Mouse (Mus musculus) left cerebral cortex, postnatal 4 days (tissue): ENCODE data around the gene Gm28035. TPM values are rescaled to one million over a fixed set of nuclear protein-coding genes. Genes with fewer than 3 reads are reported as not detected.
A peak's percentile ranks its signal among the peaks of the same experiment; 100 is the strongest.

ENCODE experiments used
- DNase-seq: peaks from one replicate; pipeline ENCODE4 v3.0.0-alpha.2; 2022
- intact Hi-C: fragments of 180-260 bp; cut with DNase I; formaldehyde crosslinking; loops from one replicate; pipeline ENCODE4 v1.15.1; 2025
- total RNA-seq, 2 experiments: library from RNA; stranded (reverse); gene quantifications; 2 replicates each; pipeline ENCODE4 v1.2.3; 2021

Gm28035 gene
- total RNA-seq, 2 experiments from 2014 or later = 7.7 to 10.5 TPM

DNA sequence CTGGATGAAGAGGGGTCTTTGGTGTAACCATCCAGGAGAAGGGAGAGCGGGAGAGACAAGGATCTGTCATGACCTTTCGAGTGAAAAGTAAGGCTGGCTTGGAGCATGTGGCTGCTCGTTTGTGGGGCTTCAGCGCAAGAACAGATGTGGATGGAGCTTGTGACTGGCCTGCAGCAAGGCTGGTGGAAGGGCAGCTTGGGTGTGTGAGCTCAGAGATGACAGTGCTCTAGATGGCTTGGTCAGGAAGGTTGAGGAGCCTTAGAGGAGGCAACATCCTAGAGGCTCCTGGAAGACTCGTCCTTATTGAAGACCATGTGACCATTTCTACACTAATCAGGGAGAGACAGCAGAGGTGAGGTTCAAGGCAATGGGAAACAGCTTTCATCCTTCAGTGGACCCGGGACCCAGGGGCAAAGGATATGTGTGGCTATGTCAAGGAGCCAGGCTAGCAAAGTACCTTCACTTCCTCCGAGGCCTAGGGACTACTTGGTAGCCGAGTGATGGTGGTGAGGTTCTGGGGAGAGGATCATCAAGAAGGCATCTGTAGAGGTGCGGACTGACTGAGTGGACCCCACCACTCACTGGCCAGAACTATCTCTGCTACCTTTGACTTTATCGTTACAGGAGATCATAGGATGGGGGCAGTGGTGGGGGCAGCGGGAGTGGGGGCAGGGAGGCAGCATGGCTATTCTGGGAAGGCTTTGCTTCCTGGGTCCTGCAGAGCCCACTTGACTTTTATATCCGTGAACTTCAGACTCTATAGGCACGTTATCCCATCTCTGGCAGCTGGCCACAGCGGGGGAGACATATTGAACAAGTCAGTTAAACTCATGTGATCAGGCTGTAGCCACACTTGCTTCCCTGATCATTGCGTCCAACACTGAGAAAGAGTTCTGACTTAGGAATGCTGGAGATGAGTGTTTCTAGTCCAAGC is 19.0 kb downstream of the Gm28035 start:
- intact Hi-C loops = no loop called here
- peak; percentile 42 for DNase-seq

- no peak for DNase-seq
- intact Hi-C loops = no loop called here
Measured at GRCm38 (mm10) chr2:30261064-30261736, 20.8 kb downstream of the Gm28035 start.

DNA sequence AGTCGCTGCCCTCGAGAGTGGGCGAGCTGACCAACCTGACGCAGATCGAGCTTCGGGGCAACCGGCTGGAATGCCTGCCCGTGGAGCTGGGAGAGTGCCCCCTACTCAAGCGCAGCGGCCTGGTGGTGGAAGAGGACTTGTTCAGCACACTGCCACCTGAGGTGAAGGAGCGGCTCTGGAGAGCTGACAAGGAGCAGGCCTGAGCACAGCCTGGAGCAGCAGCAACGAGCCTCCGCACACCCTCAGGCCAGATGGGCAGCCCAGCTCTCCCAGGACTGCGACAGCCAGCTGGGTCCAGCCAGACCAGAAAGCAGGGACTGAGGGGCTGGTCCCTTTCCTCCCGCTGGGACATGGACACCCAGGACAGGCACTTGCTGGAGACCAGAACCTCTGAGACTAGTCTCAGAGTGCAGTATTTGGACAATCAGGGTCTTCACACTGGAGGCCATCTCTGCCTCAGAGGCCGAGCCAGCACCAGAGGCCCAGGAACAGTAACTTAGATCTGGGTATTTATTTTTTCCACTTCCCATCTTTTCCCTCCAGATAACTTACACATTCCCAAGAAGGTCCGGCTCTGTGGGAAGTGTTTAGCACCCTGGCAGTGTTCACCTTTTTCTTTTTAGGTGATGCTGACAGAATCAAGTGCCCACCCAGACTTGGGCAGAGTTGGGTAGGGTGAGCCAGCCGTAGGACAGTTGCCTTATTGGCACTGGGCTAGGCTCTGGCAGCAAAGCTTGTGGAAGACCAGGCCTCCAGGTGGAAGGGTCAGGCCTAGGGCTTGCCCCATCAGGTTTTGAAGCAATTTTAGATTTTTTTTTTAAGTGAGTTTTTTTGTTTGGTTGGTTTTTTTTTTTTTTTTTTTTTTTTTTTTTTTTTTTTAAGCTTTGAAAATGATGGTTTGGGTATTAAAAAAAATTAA is 21.8 kb downstream of the Gm28035 start:
- DNase-seq = peak; percentile 64
- intact Hi-C loops = no loop called here

DNA sequence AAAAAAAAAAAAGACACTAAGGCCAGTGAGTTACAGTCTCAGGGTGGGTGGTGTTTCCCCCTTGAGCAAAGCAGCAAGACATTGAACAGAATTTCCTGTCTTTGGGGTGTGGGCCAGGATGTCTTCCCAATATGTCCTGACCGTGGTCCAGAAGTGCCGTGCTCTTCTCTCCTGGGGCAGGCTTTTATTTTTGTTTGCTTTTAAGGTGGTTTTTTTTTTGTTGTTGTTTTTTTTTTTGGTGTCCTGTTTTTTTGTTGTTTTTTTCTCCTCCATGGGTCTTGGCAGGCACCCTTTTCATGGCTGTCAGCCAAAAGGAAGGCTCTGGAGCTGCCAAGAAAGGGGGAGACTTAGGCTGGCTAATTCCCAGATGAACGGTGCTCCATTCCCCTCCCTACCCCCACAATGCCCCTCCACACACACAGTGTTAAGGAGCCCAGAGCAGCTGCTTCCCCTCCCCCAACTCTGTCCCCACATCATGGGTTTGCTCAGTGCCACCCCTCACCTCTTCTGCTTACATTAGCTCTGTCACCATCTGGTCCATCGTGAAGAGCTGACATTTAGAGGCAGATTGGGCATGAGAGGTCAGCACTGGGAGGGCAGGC is 22.6 kb downstream of the Gm28035 start:
- DNase-seq = peak; percentile 88
- intact Hi-C loops = no loop called here

DNA sequence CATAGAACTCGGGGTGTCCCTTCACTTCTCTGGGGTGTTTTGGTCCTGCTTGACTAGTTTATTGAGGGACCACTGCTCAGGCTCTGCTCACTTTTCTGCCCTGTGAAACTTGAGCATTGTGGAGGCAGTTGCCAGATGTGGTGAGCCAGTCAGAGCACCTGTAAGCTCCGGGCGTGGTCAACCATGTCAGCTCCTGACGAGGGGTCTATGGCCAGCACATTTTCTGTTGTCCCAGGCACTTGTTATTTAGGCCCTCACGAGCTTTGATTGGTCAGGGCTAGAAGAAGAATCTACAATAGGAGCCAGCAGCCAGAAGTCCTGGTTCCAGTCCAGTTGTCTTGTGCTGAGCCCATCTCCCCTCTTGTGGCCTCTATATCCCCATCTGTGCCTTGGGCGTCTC is 23.4 kb downstream of the Gm28035 start:
- no peak for DNase-seq
- intact Hi-C loops = no loop called here

DNA sequence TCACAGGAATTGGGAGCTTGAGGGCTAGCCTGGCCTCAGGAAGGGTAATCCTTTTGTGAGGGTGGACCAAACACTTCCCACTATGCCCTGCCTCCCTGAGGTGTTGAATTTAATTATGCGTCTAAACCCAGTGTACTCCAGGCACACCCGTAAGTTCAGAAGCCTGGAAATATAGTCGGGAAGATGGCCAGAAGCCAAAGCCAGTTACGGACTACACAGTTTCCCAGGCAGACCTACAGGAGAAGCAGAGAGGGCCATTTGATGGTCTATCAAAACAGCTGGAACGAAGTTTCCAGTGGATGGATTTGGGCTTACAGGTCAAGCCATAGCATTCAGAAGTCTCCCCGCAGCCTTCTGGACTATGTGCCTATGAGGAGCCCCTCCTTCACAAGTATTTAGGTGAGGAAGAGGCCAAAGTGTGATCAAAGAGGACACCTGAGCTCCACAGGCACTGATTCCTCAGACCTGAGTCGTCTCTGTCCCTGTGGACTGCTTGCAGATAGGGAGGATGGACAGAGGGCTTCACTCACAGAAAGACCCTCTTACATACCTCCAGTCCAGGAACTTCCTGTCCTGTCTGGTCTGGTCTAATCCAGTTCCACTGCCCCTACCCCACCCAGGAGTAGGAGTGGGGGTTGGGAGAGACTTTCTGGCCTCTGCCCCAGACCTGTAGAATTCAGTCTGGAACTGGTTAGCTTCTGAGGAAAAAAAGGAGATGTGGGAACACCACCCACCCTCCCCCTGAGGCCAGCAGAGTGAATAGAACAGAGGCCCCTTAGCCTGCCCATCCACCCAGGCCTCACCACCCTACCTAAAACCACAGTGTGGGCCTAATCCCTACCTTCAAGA is 24.5 kb downstream of the Gm28035 start:
- intact Hi-C loops = no loop called here
- no peak for DNase-seq

GRCm38 (mm10) chr2:30265767-30266253 is 25.4 kb downstream of the Gm28035 start, which contains the start of gene Phyhd1:
Phyhd1 (plus strand) TSS chr2:30266203.
- peak; percentile 72 for DNase-seq
- intact Hi-C loops = no loop called here

DNA sequence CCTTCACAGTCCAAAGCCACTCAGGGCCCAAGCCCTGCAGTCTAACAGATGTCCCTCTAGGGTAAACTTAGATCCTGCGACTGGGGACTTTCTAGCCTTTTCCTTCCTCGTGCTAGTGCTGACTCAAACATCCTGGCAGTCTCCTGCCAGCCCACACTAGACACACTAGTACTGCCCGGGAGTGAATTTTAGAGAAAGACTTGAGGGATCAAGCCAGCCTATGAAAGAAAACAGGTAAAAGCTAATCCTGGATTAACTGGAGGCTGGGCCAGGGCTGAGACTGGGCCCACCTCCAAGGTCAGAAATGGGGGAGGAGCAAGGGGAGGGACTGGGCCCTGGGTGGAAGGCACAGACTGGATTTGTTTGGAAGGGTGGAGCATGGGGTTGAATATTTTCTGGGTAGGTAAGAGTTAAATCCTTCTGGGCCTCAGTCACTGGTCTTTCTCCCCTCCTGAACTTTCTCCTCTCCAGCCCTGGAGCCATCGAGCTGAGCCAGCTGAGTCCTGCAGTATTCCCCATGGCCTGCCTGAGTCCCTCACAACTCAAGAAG is 26.1 kb downstream of the Gm28035 start:
- peak; percentile 69 for DNase-seq
- intact Hi-C loops = no loop called here

- intact Hi-C loops = no loop called here
- DNase-seq = no peak
Measured at GRCm38 (mm10) chr2:30267466-30267865, 27.1 kb downstream of the Gm28035 start.

DNA sequence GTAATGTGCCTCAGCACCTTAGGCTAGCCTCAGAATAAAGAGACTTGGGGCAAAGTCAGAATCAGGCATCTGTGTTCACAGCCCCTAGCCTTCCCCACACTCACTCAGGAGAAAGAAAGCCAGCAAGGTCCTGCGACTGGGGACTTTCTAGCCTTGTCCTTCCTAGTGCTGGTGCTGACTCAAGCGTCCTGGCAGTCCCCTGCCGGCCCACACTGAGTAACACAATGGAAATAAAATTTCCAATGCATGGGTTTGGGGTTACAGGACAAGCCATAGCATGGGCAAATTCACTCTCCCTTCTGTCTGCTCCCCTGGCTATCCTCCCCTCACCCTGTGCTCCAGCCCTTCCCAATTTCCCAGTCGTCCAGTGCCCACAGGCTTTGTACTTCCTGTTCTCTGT is 28.0 kb downstream of the Gm28035 start:
- intact Hi-C loops = no loop called here
- DNase-seq = no peak

- intact Hi-C loops = no loop called here
Measured at GRCm38 (mm10) chr2:30269241-30269990, 29.0 kb downstream of the Gm28035 start.

DNA sequence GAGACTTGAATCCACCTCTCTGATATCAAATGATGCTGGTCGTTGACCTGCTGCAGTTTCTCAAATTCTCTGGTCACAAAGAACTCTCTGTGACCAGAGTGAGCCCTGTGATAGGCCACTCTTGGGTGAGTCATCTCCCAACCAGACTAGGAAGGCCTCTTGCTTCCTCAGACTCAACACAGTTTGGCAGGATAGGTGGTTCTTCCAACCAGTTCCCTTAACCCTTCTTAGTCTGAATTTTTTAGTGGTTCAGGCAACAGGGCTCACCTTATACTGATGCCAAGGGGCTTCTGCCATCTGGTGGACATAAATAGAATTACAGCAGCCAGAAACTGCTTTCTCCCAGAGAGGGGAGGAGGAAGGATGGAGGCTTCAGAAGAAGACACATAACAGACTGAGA is 29.8 kb downstream of the Gm28035 start:
- peak; percentile 47 for DNase-seq
- intact Hi-C loops = no loop called here

More at GRCm38 (mm10) chr2:30269241-30269990, 29.0 kb downstream of the Gm28035 start:
- DNase-seq = no peak

DNA sequence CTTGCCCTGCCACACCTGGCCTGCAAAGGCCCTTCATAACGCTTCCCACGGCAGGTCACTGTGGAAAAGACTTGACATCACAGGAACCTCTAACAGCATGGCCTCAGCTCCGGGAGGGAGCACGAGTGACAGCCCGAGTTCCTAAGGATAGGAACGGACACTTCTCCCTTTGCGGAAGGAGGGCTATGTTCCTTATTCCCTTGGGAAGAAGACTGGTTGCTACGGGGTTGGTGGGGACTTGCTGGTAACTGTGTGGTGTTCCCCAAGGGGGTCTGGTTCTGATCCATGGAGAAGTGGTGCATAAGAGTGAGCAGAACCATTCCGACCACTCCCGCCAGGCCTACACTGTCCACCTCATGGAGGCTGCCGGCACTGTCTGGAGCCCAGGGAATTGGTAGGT is 40.4 kb downstream of the Gm28035 start, which contains the start of gene Gm28038:
Gene Gm28038, plus strand, starts transcription at position 301 of the 400 bp plus-strand sequence.
- no peak for DNase-seq
- intact Hi-C loops = no loop called here

DNA sequence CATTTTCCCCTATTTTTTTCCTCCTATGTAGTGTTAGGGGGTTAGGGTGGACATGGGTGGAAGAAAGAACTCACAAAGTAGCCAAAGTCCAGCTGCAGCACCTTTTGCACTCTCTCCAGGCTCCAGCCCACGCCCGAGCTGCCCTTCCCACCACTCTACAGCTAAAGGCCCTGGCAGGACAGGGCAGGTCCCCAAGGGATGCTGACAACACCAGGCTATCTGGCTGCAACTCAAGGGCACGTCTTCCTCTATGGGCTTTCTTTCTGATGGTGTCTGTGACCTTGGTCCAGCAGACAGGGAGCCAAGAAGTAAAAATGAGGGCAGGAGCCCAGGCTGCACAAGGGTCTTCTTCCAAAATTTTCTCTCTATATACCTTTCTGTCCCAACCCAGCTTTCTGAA is 41.3 kb downstream of the Gm28035 start:
- DNase-seq = no peak
- intact Hi-C loops = no loop called here

DNA sequence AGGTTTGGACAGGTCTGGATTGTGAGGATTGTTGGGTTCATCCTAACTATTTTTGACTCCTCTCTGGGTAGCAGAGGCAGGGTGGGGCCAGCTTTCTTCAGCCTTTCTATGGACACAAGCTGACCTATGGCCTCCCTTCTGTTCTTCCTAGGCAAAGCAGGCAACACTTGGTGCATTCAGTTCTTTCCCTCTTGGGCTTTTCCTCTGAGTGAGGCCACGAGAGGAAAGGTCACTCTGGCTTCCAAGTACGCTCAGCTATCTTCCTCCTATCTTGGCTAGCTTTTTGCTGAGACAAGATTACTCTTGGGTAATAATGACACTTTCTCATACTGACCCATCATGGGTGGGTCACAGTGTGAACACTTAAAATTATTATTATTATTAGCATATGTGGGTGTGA is 42.8 kb downstream of the Gm28035 start:
- intact Hi-C loops = no loop called here
- DNase-seq = no peak

GRCm38 (mm10) chr2:30285004-30285403 is 44.6 kb downstream of the Gm28035 start:
- no peak for DNase-seq
- intact Hi-C loops = no loop called here

- intact Hi-C loops = no loop called here
- DNase-seq = no peak
Measured at GRCm38 (mm10) chr2:30285416-30286181, 45.2 kb downstream of the Gm28035 start.
